Mouse (Mus musculus): ENCODE data around the gene Vmn2r105. TPM values are rescaled to one million over a fixed set of nuclear protein-coding genes. Genes with fewer than 3 reads are reported as not detected.

Vmn2r105 gene
- polyA plus RNA-seq (2014; fragmentation: Illumina TruSeq; extraction: RNeasy Lipid Tissue Mini Kit (QIAGEN cat#74804); ENCODE audit: low read depth, low replicate concordance), result not detected

DNA sequence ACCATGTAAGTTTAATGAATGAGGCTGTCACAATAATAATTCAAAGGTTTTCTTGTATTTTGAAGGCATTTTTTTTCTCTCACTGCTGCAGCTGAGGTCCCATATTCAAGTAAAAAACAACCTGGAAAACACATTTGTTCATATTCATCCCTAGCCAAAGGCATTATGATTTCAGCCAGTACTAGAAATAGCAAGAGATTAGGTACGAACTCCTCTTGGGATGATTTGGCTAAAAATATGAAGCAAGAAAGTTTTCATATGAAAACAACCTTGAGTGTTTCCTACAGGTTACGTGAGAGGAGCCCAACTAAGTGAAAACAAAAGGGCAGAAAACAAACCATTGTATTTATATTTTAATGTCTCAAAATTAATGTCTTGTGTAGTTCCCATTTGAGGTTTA is at the start of gene Vmn2r105:
Vmn2r105 (minus strand) TSS at position 101 of the 400 bp plus-strand sequence.

DNA sequence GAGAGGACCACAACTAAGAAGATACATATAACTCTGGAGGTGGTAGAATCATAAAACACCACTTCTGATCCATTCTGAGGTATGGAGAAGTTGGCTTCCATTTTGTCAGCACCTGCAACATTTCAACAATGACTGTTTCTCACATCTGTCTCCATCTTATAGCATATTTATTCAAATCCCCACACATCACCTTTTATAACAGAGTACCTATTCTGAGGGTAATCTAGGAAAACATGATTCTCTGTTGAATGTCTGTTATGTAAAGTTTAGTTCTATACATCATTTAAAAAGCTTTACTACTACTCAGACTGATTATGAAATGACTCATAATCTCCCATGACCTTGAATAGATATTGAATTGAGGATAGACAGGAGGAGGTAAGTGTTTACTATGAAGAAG is 51.9 kb downstream of the Vmn2r105 start, which contains the start of gene Fpr-rs6:
Fpr-rs6 (minus strand) TSS at position 101 of the 400 bp plus-strand sequence.

Other genes with a start within 250 kb of the Vmn2r105 start
- not detected for gene Vmn2r104, start 186.7 kb downstream of the Vmn2r105 start, polyA plus RNA-seq (2014; fragmentation: Illumina TruSeq; extraction: RNeasy Lipid Tissue Mini Kit (QIAGEN cat#74804); ENCODE audit: low read depth, low replicate concordance)
- not detected for gene Fpr-rs7, start 120.8 kb downstream of the Vmn2r105 start, polyA plus RNA-seq (2014; fragmentation: Illumina TruSeq; extraction: RNeasy Lipid Tissue Mini Kit (QIAGEN cat#74804); ENCODE audit: low read depth, low replicate concordance)
- not detected for gene Fpr-rs6, start 52.0 kb downstream of the Vmn2r105 start, polyA plus RNA-seq (2014; fragmentation: Illumina TruSeq; extraction: RNeasy Lipid Tissue Mini Kit (QIAGEN cat#74804); ENCODE audit: low read depth, low replicate concordance)
- gene Vmn2r106, start 50.5 kb upstream of the Vmn2r105 start, polyA plus RNA-seq (2014; fragmentation: Illumina TruSeq; extraction: RNeasy Lipid Tissue Mini Kit (QIAGEN cat#74804); ENCODE audit: low read depth, low replicate concordance), result not detected
- gene Vmn2r107, start 110.2 kb upstream of the Vmn2r105 start, polyA plus RNA-seq (2014; fragmentation: Illumina TruSeq; extraction: RNeasy Lipid Tissue Mini Kit (QIAGEN cat#74804); ENCODE audit: low read depth, low replicate concordance), result not detected
- not detected for gene Vmn1r224, start 179.1 kb upstream of the Vmn2r105 start, polyA plus RNA-seq (2014; fragmentation: Illumina TruSeq; extraction: RNeasy Lipid Tissue Mini Kit (QIAGEN cat#74804); ENCODE audit: low read depth, low replicate concordance)
- gene Vmn2r108, start 246.3 kb upstream of the Vmn2r105 start, polyA plus RNA-seq (2014; fragmentation: Illumina TruSeq; extraction: RNeasy Lipid Tissue Mini Kit (QIAGEN cat#74804); ENCODE audit: low read depth, low replicate concordance), result not detected

Measured in sigmoid colon, adult 10 weeks (tissue).